Mouse (Mus musculus): Measurements from ENCODE around the gene Tap2. TPM values are rescaled to one million over a fixed set of nuclear protein-coding genes. Genes with fewer than 3 reads are reported as not detected.

Gene Tap2
- total RNA-seq, 1 experiment from 2014 or later: 33.2 TPM

DNA sequence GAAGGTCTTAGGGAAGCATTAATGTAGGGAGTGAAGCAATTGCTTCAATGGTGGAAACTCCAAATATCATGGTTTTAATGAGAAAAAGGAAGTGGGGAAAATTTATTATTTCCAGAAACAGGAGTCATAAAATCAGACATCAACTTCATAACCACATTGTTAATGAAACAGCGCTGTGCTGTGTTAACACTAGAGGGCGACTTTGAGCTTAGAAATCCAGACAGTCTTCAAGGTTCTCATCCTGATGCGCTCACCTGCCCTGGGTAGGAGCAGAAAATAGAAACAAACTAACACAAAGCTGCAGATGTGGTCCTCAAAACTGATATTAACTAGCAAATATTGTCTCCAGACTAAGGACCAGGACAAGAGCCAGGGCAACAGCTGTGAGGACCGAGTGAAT is 46.6 kb downstream of the Tap2 start:
- DNase-seq: peak; percentile 59

DNA sequence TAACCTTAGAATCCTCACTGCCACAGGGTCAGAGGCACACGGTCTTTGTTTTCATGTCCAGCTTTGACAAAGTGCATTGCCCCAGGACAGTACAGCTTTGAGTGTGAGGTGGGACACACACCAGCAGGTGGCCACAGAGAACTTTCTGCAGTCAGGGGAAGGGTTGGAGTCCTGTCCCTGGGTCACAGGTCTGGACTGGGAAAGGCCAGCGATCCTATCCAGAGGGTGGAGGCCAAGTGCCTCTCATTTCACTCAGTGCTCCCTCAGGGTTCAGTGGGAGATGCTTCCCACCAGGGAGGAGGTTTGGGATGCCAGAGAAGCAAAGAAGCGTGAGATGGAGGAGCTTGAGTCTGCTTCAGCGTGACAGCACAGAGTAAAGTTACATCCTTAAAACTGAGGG is 48.3 kb downstream of the Tap2 start:
- no peak for DNase-seq

DNA sequence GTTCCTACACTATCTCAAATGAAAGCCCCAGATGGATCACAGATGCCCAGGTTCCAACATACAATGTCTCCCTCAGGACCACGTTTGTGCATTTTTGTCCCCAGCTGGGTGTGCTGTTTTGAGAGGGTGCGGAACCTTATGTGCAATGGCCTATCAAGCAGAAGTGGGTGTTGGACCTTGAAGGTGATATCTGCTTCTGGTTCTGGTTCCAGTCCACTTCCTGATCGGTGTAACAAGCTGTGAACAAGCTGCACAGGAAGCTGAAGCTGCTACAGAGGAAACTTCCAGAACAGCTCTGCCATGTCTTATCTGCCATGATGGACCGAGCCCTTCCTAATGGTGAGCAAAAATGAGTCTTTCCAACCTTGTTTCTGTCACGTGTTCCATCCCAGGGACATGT is 53.2 kb downstream of the Tap2 start:
- DNase-seq: no peak

DNA sequence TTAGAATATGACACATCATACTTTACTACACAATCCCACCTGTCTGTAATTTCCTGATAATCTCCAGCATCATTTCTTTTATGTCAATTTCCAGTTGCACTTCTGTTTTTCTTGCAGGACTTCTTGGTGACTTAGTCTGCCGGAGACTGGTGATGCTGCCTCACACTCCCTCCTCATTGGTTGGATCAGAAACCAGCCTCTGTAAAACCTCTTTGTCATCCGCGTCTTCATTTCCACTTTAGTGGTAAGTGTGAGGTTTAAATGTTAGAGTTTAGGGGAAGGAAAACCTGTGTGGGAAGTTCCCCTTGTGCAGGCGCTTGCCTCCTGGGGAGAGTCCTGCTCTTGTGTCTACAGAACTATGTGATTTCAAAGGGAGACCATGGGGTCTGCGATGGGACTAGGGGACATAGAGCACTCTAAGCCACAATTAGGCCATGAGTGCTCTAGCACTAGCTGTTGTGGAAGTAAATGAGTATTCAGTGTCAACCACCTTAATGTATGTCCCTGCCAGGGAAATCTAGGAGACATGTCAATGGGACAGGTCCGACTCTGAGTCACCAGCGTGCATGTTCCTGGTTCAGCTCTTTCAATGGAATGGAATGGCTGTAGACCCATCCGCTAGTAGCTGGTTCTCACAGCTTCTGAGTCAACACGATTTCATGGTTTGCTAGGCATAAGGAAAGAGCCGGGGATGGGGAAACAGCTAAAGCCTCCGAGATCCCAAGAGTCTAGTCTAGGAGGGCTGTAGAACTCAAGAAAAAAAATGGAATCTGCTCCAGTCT is 54.5 kb downstream of the Tap2 start, which contains the start of gene H2-Ab1:
TSS of gene H2-Ab1 (plus strand) at position 96 of the 782 bp plus-strand sequence.
- peak; percentile 86 for DNase-seq

DNA sequence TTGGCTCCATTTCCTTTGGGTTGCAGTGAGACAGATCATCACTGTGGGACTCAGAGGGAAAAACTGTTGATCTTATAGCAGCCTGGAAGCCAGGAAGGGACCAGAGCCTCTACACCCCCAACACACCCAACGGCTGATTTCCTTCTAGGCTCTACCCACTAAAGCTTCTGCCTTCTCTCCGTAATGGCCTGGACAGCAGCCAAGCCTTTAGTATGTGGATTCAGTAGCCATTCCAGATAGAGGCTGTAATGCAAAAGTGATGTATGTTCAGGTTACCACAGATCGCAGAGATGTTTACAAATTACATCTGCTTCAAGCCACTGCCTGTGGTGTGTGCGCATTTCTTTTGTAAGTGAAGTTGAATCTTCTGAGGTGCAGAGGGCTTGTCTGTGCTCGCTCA is 57.2 kb downstream of the Tap2 start:
- no peak for DNase-seq

DNA sequence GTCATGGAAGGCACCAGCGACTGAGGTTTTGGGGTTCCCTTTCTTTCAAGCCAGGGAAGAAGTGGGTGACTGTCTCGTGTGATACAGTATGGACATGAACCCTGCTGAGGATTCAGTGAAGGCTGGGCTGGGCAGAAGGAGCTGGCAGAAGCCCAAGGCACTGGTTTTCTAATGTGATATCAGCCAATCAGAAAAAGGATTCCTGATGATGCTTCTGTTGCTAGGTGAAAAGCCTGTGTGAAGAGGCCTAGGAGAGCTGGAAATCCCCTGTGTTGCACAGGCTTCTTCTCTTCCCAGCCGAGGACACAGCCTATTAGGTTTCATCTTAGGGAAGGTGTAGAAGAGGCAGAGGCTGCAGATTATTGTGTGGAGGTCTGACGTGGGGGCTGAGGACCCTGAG is 58.2 kb downstream of the Tap2 start:
- peak; percentile 85 for DNase-seq

DNA sequence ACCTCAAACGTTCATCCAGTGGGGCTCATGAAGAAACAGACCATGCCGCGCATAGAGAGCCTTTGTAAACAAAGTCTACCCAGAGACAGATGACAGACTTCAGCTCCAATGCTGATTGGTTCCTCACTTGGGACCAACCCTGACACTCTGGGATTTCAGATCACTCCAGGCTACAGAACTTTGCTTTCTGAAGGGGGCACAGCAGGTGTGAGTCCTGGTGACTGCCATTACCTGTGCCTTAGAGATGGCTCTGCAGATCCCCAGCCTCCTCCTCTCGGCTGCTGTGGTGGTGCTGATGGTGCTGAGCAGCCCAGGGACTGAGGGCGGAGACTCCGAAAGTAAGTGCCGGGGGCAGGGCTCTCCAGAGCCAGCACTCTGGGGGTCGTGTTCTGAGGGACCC is 59.7 kb downstream of the Tap2 start:
- DNase-seq: peak; percentile 75

DNA sequence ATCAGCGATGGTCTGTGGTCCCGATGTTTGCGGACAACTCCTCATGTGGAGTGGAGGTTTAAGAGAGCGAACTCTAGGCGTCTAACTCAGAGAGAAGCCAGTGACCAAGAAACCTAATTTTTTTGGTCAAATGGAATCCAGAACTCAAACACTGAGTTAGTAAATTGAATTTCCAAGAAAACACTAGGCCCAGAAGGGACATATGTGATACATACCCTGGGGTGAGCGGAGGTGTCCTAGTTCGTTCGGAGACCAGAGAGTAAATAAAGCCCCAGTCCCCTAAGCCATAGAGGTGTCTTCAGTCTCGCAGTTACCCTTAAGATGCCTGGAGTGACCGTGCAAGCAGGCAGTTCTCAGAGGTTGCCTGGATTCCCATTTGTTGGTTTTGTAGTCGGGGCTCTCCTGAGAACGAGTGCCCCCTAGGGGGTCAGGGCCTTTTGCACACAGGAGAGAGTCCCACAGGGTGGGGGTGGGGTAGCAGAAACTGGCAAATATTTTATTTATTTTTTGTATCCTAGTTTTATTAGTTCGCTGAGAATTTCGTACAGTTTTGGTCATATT is 60.6 kb downstream of the Tap2 start:
- DNase-seq: no peak

DNA sequence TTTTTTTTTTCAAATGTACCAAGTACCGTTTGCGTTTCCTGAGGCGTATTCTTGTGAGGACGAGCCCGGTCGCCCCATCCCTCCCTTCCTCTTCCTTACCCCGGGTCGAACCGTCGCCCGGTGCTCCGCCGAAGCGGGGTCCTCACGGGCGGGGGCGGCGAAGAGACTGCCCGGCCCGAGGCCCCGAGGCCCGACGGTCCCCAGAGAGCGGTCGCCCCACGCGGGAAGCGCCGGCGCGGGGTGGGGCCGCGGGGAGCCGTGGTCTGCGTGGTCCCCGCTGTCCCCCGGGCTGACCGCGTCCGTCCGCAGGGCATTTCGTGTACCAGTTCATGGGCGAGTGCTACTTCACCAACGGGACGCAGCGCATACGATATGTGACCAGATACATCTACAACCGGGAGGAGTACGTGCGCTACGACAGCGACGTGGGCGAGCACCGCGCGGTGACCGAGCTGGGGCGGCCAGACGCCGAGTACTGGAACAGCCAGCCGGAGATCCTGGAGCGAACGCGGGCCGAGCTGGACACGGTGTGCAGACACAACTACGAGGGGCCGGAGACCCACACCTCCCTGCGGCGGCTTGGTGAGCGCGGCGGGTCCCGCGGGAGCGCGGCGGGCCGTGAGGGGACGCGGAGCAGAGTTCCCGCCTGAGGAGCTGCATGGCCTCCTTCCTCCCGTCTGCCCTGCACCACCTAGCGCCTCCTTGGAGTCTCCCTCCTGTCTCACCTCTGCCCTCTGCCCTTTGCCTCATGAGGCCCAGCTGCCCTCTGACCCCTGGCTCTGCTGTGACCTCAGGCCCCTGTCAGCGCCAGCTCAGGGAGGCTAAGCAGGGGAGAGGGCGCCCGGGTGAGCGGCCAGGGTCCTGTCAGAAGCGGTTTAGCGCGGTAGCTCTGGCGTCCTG is 61.4 kb downstream of the Tap2 start:
- DNase-seq: no peak

Other genes starting within 250 kb of the Tap2 start
- gene Vps52, start 247.7 kb upstream of the Tap2 start, total RNA-seq (2021): 46.8 and 52.9 TPM in 2 replicates
- 760 and 860 TPM in 2 replicates for gene Rps18, start 247.5 kb upstream of the Tap2 start, total RNA-seq (2021)
- 212 and 322 TPM in 2 replicates for gene H2-K1, start 203.2 kb upstream of the Tap2 start, total RNA-seq (2021)
- gene Ring1, start 178.8 kb upstream of the Tap2 start, total RNA-seq (2021): 36.6 and 42.5 TPM in 2 replicates
- gene H2-Ke6, start 175.5 kb upstream of the Tap2 start, total RNA-seq (2021): 207 and 212 TPM in 2 replicates
- gene Slc39a7, start 171.8 kb upstream of the Tap2 start, total RNA-seq (2021): 127 and 161 TPM in 2 replicates
- gene Rxrb, start 171.7 kb upstream of the Tap2 start, total RNA-seq (2021): 54.5 and 66.6 TPM in 2 replicates
- 1.1 and 2.6 TPM in 2 replicates for gene Col11a2, start 164.1 kb upstream of the Tap2 start, total RNA-seq (2021)
- gene H2-Oa, start 111.2 kb upstream of the Tap2 start, total RNA-seq (2021): 0.33 and 4.1 TPM in 2 replicates
- 8.0 and 18.8 TPM in 2 replicates for gene H2-DMa, start 84.0 kb upstream of the Tap2 start, total RNA-seq (2021)
- gene Brd2, start 80.9 kb upstream of the Tap2 start, total RNA-seq (2021): 198 and 203 TPM in 2 replicates
- gene H2-DMb2, start 60.2 kb upstream of the Tap2 start, total RNA-seq (2021): 2.7 and 17.0 TPM in 2 replicates
- gene H2-DMb1, start 50.5 kb upstream of the Tap2 start, total RNA-seq (2021): 3.6 and 8.3 TPM in 2 replicates
- gene Tap1, start 16.0 kb upstream of the Tap2 start, total RNA-seq (2021): 11.1 and 20.4 TPM in 2 replicates
- gene Psmb9, start 15.8 kb upstream of the Tap2 start, total RNA-seq (2021): 6.9 and 12.2 TPM in 2 replicates
- gene Psmb8, start 5.8 kb upstream of the Tap2 start, total RNA-seq (2021): 21.0 and 33.6 TPM in 2 replicates
- gene H2-Ob, start 35.4 kb downstream of the Tap2 start, total RNA-seq (2021): 1.3 and 16.6 TPM in 2 replicates
- gene H2-Ab1, start 54.2 kb downstream of the Tap2 start, total RNA-seq (2021): 19.8 and 71.0 TPM in 2 replicates
- 21.7 and 108 TPM in 2 replicates for gene H2-Aa, start 84.3 kb downstream of the Tap2 start, total RNA-seq (2021)
- gene H2-Eb1, start 102.3 kb downstream of the Tap2 start, total RNA-seq (2021): 22.8 and 92.3 TPM in 2 replicates
- gene H2-Eb2, start 122.1 kb downstream of the Tap2 start, total RNA-seq (2021): 1.1 TPM in 1 of 2 replicates, not detected in the other
- 0.26 and 0.64 TPM in 2 replicates for gene Btnl2, start 151.3 kb downstream of the Tap2 start, total RNA-seq (2021)
- 0.23 TPM in 1 of 2 replicates, not detected in the other for gene Btnl1, start 173.6 kb downstream of the Tap2 start, total RNA-seq (2021)
- 1.2 and 2.4 TPM in 2 replicates for gene BC051142, start 195.3 kb downstream of the Tap2 start, total RNA-seq (2021)

All from adrenal gland, postnatal 14 days (tissue).